Mouse (Mus musculus) limb, embryonic 11.5 days (tissue): ENCODE data around the gene Pex11g. TPM values are rescaled to one million over a fixed set of nuclear protein-coding genes. Genes with fewer than 3 reads are reported as not detected.

Source experiments
- ATAC-seq: fragments of 200-750 bp; cut with Nextera tagmentation; 2 replicates; pipeline ENCODE4 v1.8.0; 2017; ENCODE audit warnings: low read depth; ENCODE audit not compliant: insufficient number of reproducible peaks, low FRiP score, low TSS enrichment
- DNase-seq: peaks from one replicate; pipeline ENCODE4 v3.0.0-alpha.2; 2015; ENCODE audit warnings: low spot score
- H3K27ac ChIP-seq: fragments of 300-500 bp; sonication (generic); replicated peaks from 2 replicates; pipeline ENCODE4 v1.5.1; 2014; ENCODE audit warnings: low read depth, mild to moderate bottlenecking, low read length
- H3K27me3 ChIP-seq: fragments of 300-500 bp; sonication (generic); 2 replicates; pipeline ENCODE4 v1.6.1; 2014; ENCODE audit warnings: mild to moderate bottlenecking, low read length, mixed read lengths; ENCODE audit not compliant: control insufficient read depth, insufficient read depth
- H3K36me3 ChIP-seq: fragments of 300-500 bp; sonication (generic); 2 replicates; pipeline ENCODE4 v1.6.1; 2014; ENCODE audit warnings: mild to moderate bottlenecking, low read length, moderate library complexity, mixed read lengths; ENCODE audit not compliant: control insufficient read depth, insufficient read depth
- H3K4me1 ChIP-seq: fragments of 300-500 bp; sonication (generic); 2 replicates; pipeline ENCODE4 v1.6.1; 2014; ENCODE audit warnings: low read length, mixed read lengths; ENCODE audit not compliant: control insufficient read depth, insufficient read depth
- H3K4me2 ChIP-seq: fragments of 300-500 bp; sonication (generic); 2 replicates; pipeline ENCODE4 v1.6.1; 2014; ENCODE audit warnings: low read depth, mild to moderate bottlenecking, moderate library complexity; ENCODE audit not compliant: severe bottlenecking
- H3K4me3 ChIP-seq: fragments of 300-500 bp; sonication (generic); 2 replicates; pipeline ENCODE4 v1.5.1; 2014; ENCODE audit warnings: low read depth, low read length
- H3K9ac ChIP-seq: fragments of 300-500 bp; sonication (generic); 2 replicates; pipeline ENCODE4 v1.6.1; 2014; ENCODE audit warnings: mild to moderate bottlenecking, low read length
- H3K9me3 ChIP-seq: fragments of 300-500 bp; sonication (generic); 2 replicates; pipeline ENCODE4 v1.6.1; 2016; ENCODE audit warnings: low read length; ENCODE audit not compliant: control insufficient read depth
- WGBS: fragments of 180-500 bp; shearing (Covaris S2); extraction: QIAGEN DNeasy Blood & Tissue Kit; methylation state at CpG from one replicate; pipeline ENCODE4 v1.1.7; 2014; 5-methylcytosine and 5-hydroxymethylcytosine counted together
- polyA plus RNA-seq: library from polyadenylated mRNA; unstranded; fragments of >200 nt; fragmentation: Nextera tagmentation; extraction: Ambion mirVana; gene quantifications from 2 replicates; pipeline ENCODE4 v1.2.1, GENCODE M21; 2014

The Pex11g gene
- polyA plus RNA-seq, 1 experiment from 2014 or later, result 2.9 TPM

- Histone ChIP-seq H3K36me3 (peaks cover 5% of the 10 kb centered on the region; the same call in 1 of the 2 replicates), H3K27me3 (no peaks in the 10 kb centered on the region), H3K9ac (no peak overlapping the region), H3K4me1 (no peaks in the 10 kb centered on the region), H3K4me2 (no peak overlapping the region), H3K27ac (no peak overlapping the region), H3K4me3 (no peak overlapping the region), H3K9me3 (no peaks in the 10 kb centered on the region)
- ATAC-seq, result no peak
- 80% methylated on average over 3 of the region's 3 CpGs for WGBS
- no peak for DNase-seq
Measured at GRCm38 (mm10) chr8:3431113-3431512, 36.4 kb downstream of the Pex11g start.

- DNase-seq (no peak), ATAC-seq (no peak)
- Histone ChIP-seq H3K4me1 (no peaks in the 10 kb centered on the region), H3K27me3 (no peaks in the 10 kb centered on the region), H3K36me3 (peaks cover 3% of the 10 kb centered on the region; the same call in 1 of the 2 replicates), H3K9me3 (no peaks in the 10 kb centered on the region), H3K9ac (no peak overlapping the region), H3K4me3 (no peak overlapping the region), H3K4me2 (no peak overlapping the region), H3K27ac (no peak overlapping the region)
- WGBS, result 81% methylated on average over 2 of the region's 2 CpGs
Measured at GRCm38 (mm10) chr8:3429966-3430365, 37.5 kb downstream of the Pex11g start.

- Histone ChIP-seq H3K4me2 (no peak overlapping the region), H3K27me3 (no peaks in the 10 kb centered on the region), H3K4me3 (no peak overlapping the region), H3K9ac (no peak overlapping the region), H3K36me3 (peaks cover 3% of the 10 kb centered on the region; the same call in 1 of the 2 replicates), H3K4me1 (no peaks in the 10 kb centered on the region), H3K9me3 (no peaks in the 10 kb centered on the region), H3K27ac (no peak overlapping the region)
- ATAC-seq (no peak), DNase-seq (no peak)
- WGBS, result 92% methylated on average over 2 of the region's 2 CpGs
Measured at GRCm38 (mm10) chr8:3428426-3428825, 39.1 kb downstream of the Pex11g start.

- ATAC-seq (no peak), DNase-seq (no peak)
- Histone ChIP-seq H3K4me1 (no peaks in the 10 kb centered on the region), H3K4me2 (no peak overlapping the region), H3K9me3 (no peaks in the 10 kb centered on the region), H3K4me3 (no peak overlapping the region), H3K36me3 (no peaks in the 10 kb centered on the region), H3K27ac (no peak overlapping the region), H3K27me3 (no peaks in the 10 kb centered on the region), H3K9ac (no peak overlapping the region)
- 91% methylated on average over 3 of the region's 3 CpGs for WGBS
Measured at GRCm38 (mm10) chr8:3426211-3426610, 41.3 kb downstream of the Pex11g start.

GRCm38 (mm10) chr8:3425217-3425616 is 42.3 kb downstream of the Pex11g start:
- DNase-seq (no peak), ATAC-seq (no peak)
- 93% methylated on average over 5 of the region's 5 CpGs for WGBS
- Histone ChIP-seq H3K36me3 (no peaks in the 10 kb centered on the region), H3K9ac (no peak overlapping the region), H3K9me3 (no peaks in the 10 kb centered on the region), H3K4me1 (peaks cover 6% of the 10 kb centered on the region; the same call in 1 of the 2 replicates), H3K27ac (no peak overlapping the region), H3K27me3 (no peaks in the 10 kb centered on the region), H3K4me3 (no peak overlapping the region), H3K4me2 (no peak overlapping the region)

- Histone ChIP-seq H3K4me3 (no peak overlapping the region), H3K27me3 (no peaks in the 10 kb centered on the region), H3K9ac (no peak overlapping the region), H3K4me2 (no peak overlapping the region), H3K4me1 (peaks cover 22% of the 10 kb centered on the region), H3K36me3 (no peaks in the 10 kb centered on the region), H3K27ac (no peak overlapping the region), H3K9me3 (no peaks in the 10 kb centered on the region)
- 88% methylated on average over 5 of the region's 5 CpGs for WGBS
- ATAC-seq, result no peak
- no peak for DNase-seq
Measured at GRCm38 (mm10) chr8:3421507-3421906, 46.0 kb downstream of the Pex11g start.

GRCm38 (mm10) chr8:3420105-3420706 is 47.3 kb downstream of the Pex11g start:
- Histone ChIP-seq H3K4me2 (no peak overlapping the region; the same call in 1 of the 2 replicates), H3K27ac (peak overlapping the region; percentile 15; the same call in 1 of the 2 replicates), H3K9me3 (no peaks in the 10 kb centered on the region), H3K27me3 (no peaks in the 10 kb centered on the region), H3K36me3 (no peaks in the 10 kb centered on the region), H3K4me1 (peaks cover 22% of the 10 kb centered on the region), H3K9ac (no peak overlapping the region), H3K4me3 (no peak overlapping the region)
- 28% methylated on average over 10 of the region's 10 CpGs for WGBS
- DNase-seq, result peak; percentile 66
- ATAC-seq, result peak; percentile 78

- H3K4me2 ChIP-seq, result no peak overlapping the region
- no peaks in the 10 kb centered on the region for H3K27me3 ChIP-seq
- ATAC-seq, result no peak
- H3K4me1 ChIP-seq, result peaks cover 22% of the 10 kb centered on the region
- no peak overlapping the region for H3K27ac ChIP-seq
- H3K9me3 ChIP-seq, result no peaks in the 10 kb centered on the region
- no peaks in the 10 kb centered on the region for H3K36me3 ChIP-seq
- DNase-seq, result no peak
- no peak overlapping the region for H3K9ac ChIP-seq
- no peak overlapping the region for H3K4me3 ChIP-seq
- WGBS, result 86% methylated on average over 1 of the region's 1 CpGs
Measured at GRCm38 (mm10) chr8:3418101-3418500, 49.4 kb downstream of the Pex11g start.

GRCm38 (mm10) chr8:3417455-3417854 is 50.0 kb downstream of the Pex11g start:
- Histone ChIP-seq H3K27me3 (no peaks in the 10 kb centered on the region), H3K9ac (no peak overlapping the region), H3K27ac (no peak overlapping the region), H3K4me2 (no peak overlapping the region), H3K9me3 (no peaks in the 10 kb centered on the region), H3K36me3 (no peaks in the 10 kb centered on the region), H3K4me3 (no peak overlapping the region), H3K4me1 (peaks cover 22% of the 10 kb centered on the region)
- DNase-seq (peak; percentile 42), ATAC-seq (no peak)
- WGBS, result 5% methylated on average over 8 of the region's 8 CpGs
